ENCODE assay signal across 29 mouse cellular contexts in genomic region chr10:89102025-89102424, GRCm38 (mm10).
DNase-seq lines count a peak whose midpoint lies in the region; ATAC-seq and TF ChIP-seq lines count a peak whose summit lies in the region.
"Had no signal": no experiment of that assay in that cellular context is flagged by ENCODE, and none has a peak within 500 bp of the region (broad histone marks: within the 10 kb centered on the region; RNA-seq: fewer than 3 reads in every experiment).

No protein-coding gene starts in this region.

- H3K4me3 ChIP-seq in forebrain, embryonic 13.5 days = no peak overlapping the region
- no peak overlapping the region for H3K4me3 ChIP-seq in forebrain, postnatal 0 days (ENCODE audit: low read depth, low read length)
- H3K4me3 ChIP-seq in limb, embryonic 11.5 days (ENCODE audit: low read depth, low read length) = no peak overlapping the region
- no peak overlapping the region for H3K4me3 ChIP-seq in limb, embryonic 10.5 days
- H3K4me3 ChIP-seq in neural tube, embryonic 12.5 days = no peak overlapping the region
- H3K4me3 ChIP-seq in neural tube, embryonic 15.5 days (replicated peaks) = no peak overlapping the region
- H3K4me3 ChIP-seq: erythroblast, embryonic 14.5 days; heart, embryonic 10.5 days; heart, embryonic 15.5 days; hindbrain, embryonic 15.5 days; intestine, embryonic 15.5 days; liver, embryonic 15.5 days; lung, embryonic 15.5 days; midbrain, embryonic 15.5 days had no signal

- 0 out of 2 replicates have a peak, but pooled peaks have one; percentile 30 for ATAC-seq in forebrain, embryonic 13.5 days
- ATAC-seq in forebrain, postnatal 0 days = no peak
- 0 out of 2 replicates have a peak, but pooled peaks have one; percentile 21 for ATAC-seq in limb, embryonic 11.5 days (ENCODE audit: insufficient number of reproducible peaks, low FRiP score, low TSS enrichment, low read depth)
- peak; percentile 53; the same call in 1 of the 2 replicates for ATAC-seq in neural tube, embryonic 12.5 days (ENCODE audit: low FRiP score, low read depth)
- ATAC-seq in neural tube, embryonic 15.5 days (ENCODE audit: low FRiP score) = no peak
- ATAC-seq: intestine, embryonic 15.5 days; midbrain, embryonic 15.5 days had no signal

- H3K36me3 ChIP-seq in forebrain, embryonic 13.5 days (ENCODE audit: poor library complexity, severe bottlenecking) = no peaks in the 10 kb centered on the region
- no peaks in the 10 kb centered on the region for H3K36me3 ChIP-seq in forebrain, postnatal 0 days (ENCODE audit: insufficient read depth)
- H3K36me3 ChIP-seq in limb, embryonic 11.5 days (ENCODE audit: control insufficient read depth, insufficient read depth, low read length) = no peaks in the 10 kb centered on the region
- no peaks in the 10 kb centered on the region for H3K36me3 ChIP-seq in limb, embryonic 10.5 days
- no peaks in the 10 kb centered on the region for H3K36me3 ChIP-seq in neural tube, embryonic 12.5 days
- no peaks in the 10 kb centered on the region for H3K36me3 ChIP-seq in neural tube, embryonic 15.5 days
- H3K36me3 ChIP-seq: G1E; heart, embryonic 10.5 days; heart, embryonic 15.5 days; hindbrain, embryonic 15.5 days; intestine, embryonic 15.5 days; liver, embryonic 15.5 days; lung, embryonic 15.5 days; midbrain, embryonic 15.5 days had no signal

- H3K4me2 ChIP-seq in forebrain, embryonic 13.5 days = no peak overlapping the region
- H3K4me2 ChIP-seq in forebrain, postnatal 0 days (ENCODE audit: low read depth) = no peak overlapping the region
- H3K4me2 ChIP-seq in limb, embryonic 11.5 days (ENCODE audit: low read depth, severe bottlenecking) = no peak overlapping the region
- no peak overlapping the region for H3K4me2 ChIP-seq in neural tube, embryonic 12.5 days (replicated peaks)
- H3K4me2 ChIP-seq in neural tube, embryonic 15.5 days = no peak overlapping the region
- H3K4me2 ChIP-seq: heart, embryonic 15.5 days; hindbrain, embryonic 15.5 days; intestine, embryonic 15.5 days; liver, embryonic 15.5 days; lung, embryonic 15.5 days; midbrain, embryonic 15.5 days had no signal

- no peaks in the 10 kb centered on the region for H3K9me3 ChIP-seq in forebrain, embryonic 13.5 days (replicated peaks)
- H3K9me3 ChIP-seq in forebrain, postnatal 0 days (ENCODE audit: low read length) = no peaks in the 10 kb centered on the region
- H3K9me3 ChIP-seq in limb, embryonic 11.5 days (ENCODE audit: control insufficient read depth, low read length) = no peaks in the 10 kb centered on the region
- no peaks in the 10 kb centered on the region for H3K9me3 ChIP-seq in limb, embryonic 10.5 days (replicated peaks)
- no peaks in the 10 kb centered on the region for H3K9me3 ChIP-seq in neural tube, embryonic 12.5 days
- H3K9me3 ChIP-seq in neural tube, embryonic 15.5 days (replicated peaks) = no peaks in the 10 kb centered on the region
- H3K9me3 ChIP-seq: G1E; heart, embryonic 10.5 days; heart, embryonic 15.5 days; hindbrain, embryonic 15.5 days; intestine, embryonic 15.5 days; liver, embryonic 15.5 days; lung, embryonic 15.5 days; midbrain, embryonic 15.5 days had no signal

- no peak overlapping the region for H3K27ac ChIP-seq in forebrain, embryonic 13.5 days
- H3K27ac ChIP-seq in forebrain, postnatal 0 days (ENCODE audit: low read depth, low read length) = no peak overlapping the region
- no peak overlapping the region for H3K27ac ChIP-seq in limb, embryonic 11.5 days (replicated peaks; ENCODE audit: low read depth, low read length)
- no peak overlapping the region for H3K27ac ChIP-seq in limb, embryonic 10.5 days
- H3K27ac ChIP-seq in neural tube, embryonic 12.5 days = no peak overlapping the region
- H3K27ac ChIP-seq in neural tube, embryonic 15.5 days (replicated peaks) = no peak overlapping the region
- H3K27ac ChIP-seq: heart, embryonic 10.5 days; heart, embryonic 15.5 days; hindbrain, embryonic 15.5 days; intestine, embryonic 15.5 days; liver, embryonic 15.5 days; lung, embryonic 15.5 days; midbrain, embryonic 15.5 days had no signal

- DNase-seq in forebrain, postnatal 0 days = no peak
- peak; percentile 21 for DNase-seq in limb, embryonic 11.5 days (ENCODE audit: low spot score)
- no peak for DNase-seq in limb, embryonic 10.5 days (ENCODE audit: low spot score)
- DNase-seq in spleen, adult 12 weeks (ENCODE audit: low spot score) = no peak
- no peak for DNase-seq in adrenal gland, adult 8-10 months
- DNase-seq: adrenal gland, postnatal 10 days; cerebellum, adult 11-12 months; cerebellum, postnatal 14 days; gastrocnemius, postnatal 14 days; heart, adult 11 months; kidney, adult 2 months; kidney, postnatal 36 days; layer of hippocampus, postnatal 36 days; left cerebral cortex, postnatal 4 days; right cerebral cortex, postnatal 4 days; thymus, adult 2 months; thymus, postnatal 36 days had no signal

- TF ChIP-seq CTCF in forebrain, postnatal 0 days (IDR thresholded peaks at IDR 0.05; ENCODE audit: low read depth) = no peak

- 68% methylated on average over 7 of the region's 7 CpGs for WGBS in forebrain, embryonic 13.5 days
- 58% methylated on average over 7 of the region's 7 CpGs for WGBS in forebrain, postnatal 0 days
- 28% methylated on average over 7 of the region's 7 CpGs for WGBS in limb, embryonic 11.5 days
- 44% methylated on average over 7 of the region's 7 CpGs for WGBS in limb, embryonic 10.5 days
- 47% methylated on average over 7 of the region's 7 CpGs for WGBS in neural tube, embryonic 12.5 days
- 35% methylated on average over 7 of the region's 7 CpGs for WGBS in neural tube, embryonic 15.5 days

- no peaks in the 10 kb centered on the region for H3K27me3 ChIP-seq in forebrain, embryonic 13.5 days
- no peaks in the 10 kb centered on the region for H3K27me3 ChIP-seq in forebrain, postnatal 0 days (ENCODE audit: insufficient read depth, low read length)
- no peaks in the 10 kb centered on the region for H3K27me3 ChIP-seq in limb, embryonic 11.5 days (ENCODE audit: control insufficient read depth, insufficient read depth, low read length)
- no peaks in the 10 kb centered on the region for H3K27me3 ChIP-seq in limb, embryonic 10.5 days (ENCODE audit: low read depth, poor library complexity, severe bottlenecking)
- no peaks in the 10 kb centered on the region for H3K27me3 ChIP-seq in neural tube, embryonic 12.5 days (replicated peaks)
- H3K27me3 ChIP-seq in neural tube, embryonic 15.5 days (replicated peaks) = no peaks in the 10 kb centered on the region
- H3K27me3 ChIP-seq: heart, embryonic 15.5 days; hindbrain, embryonic 15.5 days; intestine, embryonic 15.5 days; liver, embryonic 15.5 days; lung, embryonic 15.5 days; midbrain, embryonic 15.5 days had no signal

- H3K4me1 ChIP-seq in forebrain, embryonic 13.5 days = no peaks in the 10 kb centered on the region
- no peaks in the 10 kb centered on the region for H3K4me1 ChIP-seq in forebrain, postnatal 0 days (ENCODE audit: insufficient read depth)
- H3K4me1 ChIP-seq in limb, embryonic 11.5 days (ENCODE audit: control insufficient read depth, insufficient read depth, low read length) = no peaks in the 10 kb centered on the region
- peaks cover 7% of the 10 kb centered on the region for H3K4me1 ChIP-seq in limb, embryonic 10.5 days
- no peaks in the 10 kb centered on the region for H3K4me1 ChIP-seq in neural tube, embryonic 12.5 days
- H3K4me1 ChIP-seq in neural tube, embryonic 15.5 days = 0 out of 2 replicates have a peak, but pooled peaks cover 4% of the 10 kb centered on the region
- H3K4me1 ChIP-seq: heart, embryonic 10.5 days; hindbrain, embryonic 15.5 days; intestine, embryonic 15.5 days; liver, embryonic 15.5 days; lung, embryonic 15.5 days; midbrain, embryonic 15.5 days had no signal

- H3K9ac ChIP-seq in forebrain, embryonic 13.5 days = no peak overlapping the region
- no peak overlapping the region for H3K9ac ChIP-seq in forebrain, postnatal 0 days
- no peak overlapping the region for H3K9ac ChIP-seq in limb, embryonic 11.5 days (ENCODE audit: low read length)
- H3K9ac ChIP-seq in neural tube, embryonic 12.5 days = no peak overlapping the region
- H3K9ac ChIP-seq in neural tube, embryonic 15.5 days (replicated peaks) = no peak overlapping the region
- H3K9ac ChIP-seq: heart, embryonic 15.5 days; hindbrain, embryonic 15.5 days; intestine, embryonic 15.5 days; liver, embryonic 15.5 days; lung, embryonic 15.5 days; midbrain, embryonic 15.5 days had no signal

Comparison
In these comparisons a context has a peak if more than half of its experiments do, and no peak if none do; other contexts are left out.
1. ATAC-seq: peak in forebrain, embryonic 13.5 days (single experiment), limb, embryonic 11.5 days (single experiment) and neural tube, embryonic 12.5 days (single experiment); none in forebrain, postnatal 0 days (single experiment) and neural tube, embryonic 15.5 days (single experiment).